Mouse (Mus musculus): ENCODE measurements around the gene Rab37. TPM values are rescaled to one million over a fixed set of nuclear protein-coding genes. Genes with fewer than 3 reads are reported as not detected.

The Rab37 gene
- polyA plus RNA-seq, 1 experiment from 2014 or later: 2.2 TPM

GRCm38 (mm10) chr11:115160883-115161577 is 69.8 kb downstream of the Rab37 start:
- Histone ChIP-seq H3K27ac (replicated peaks) (peak overlapping the region; percentile 79), H3K9me3 (replicated peaks) (no peaks in the 10 kb centered on the region), H3K27me3 (peaks cover 35% of the 10 kb centered on the region), H3K4me1 (replicated peaks) (peaks cover 75% of the 10 kb centered on the region), H3K9ac (no peak overlapping the region), H3K4me2 (peak overlapping the region; percentile 94), H3K36me3 (replicated peaks) (no peaks in the 10 kb centered on the region), H3K4me3 (replicated peaks) (no peak overlapping the region)
- WGBS (ENCODE audit: insufficient replicate concordance): 22% methylated on average over 10 of the region's 10 CpGs
- ATAC-seq (ENCODE audit: insufficient read depth): no peak

- no peak for ATAC-seq (ENCODE audit: insufficient read depth)
These were observed 70.5 kb downstream of the Rab37 start for GRCm38 (mm10) chr11:115161578-115162204.

GRCm38 (mm10) chr11:115162205-115162601 is 71.0 kb downstream of the Rab37 start:
- WGBS (ENCODE audit: insufficient replicate concordance): 18% methylated on average over 9 of the region's 9 CpGs
- no peaks in the 10 kb centered on the region for H3K9me3 ChIP-seq (replicated peaks)
- peak overlapping the region; percentile 94 for H3K4me2 ChIP-seq
- ATAC-seq (ENCODE audit: insufficient read depth): no peak
- peaks cover 76% of the 10 kb centered on the region for H3K4me1 ChIP-seq (replicated peaks)
- peak overlapping the region; percentile 79 for H3K27ac ChIP-seq (replicated peaks)
- no peaks in the 10 kb centered on the region for H3K36me3 ChIP-seq (replicated peaks)
- H3K4me3 ChIP-seq (replicated peaks): peak overlapping the region; percentile 77
- peak overlapping the region; percentile 40 for H3K9ac ChIP-seq
- H3K27me3 ChIP-seq: peaks cover 26% of the 10 kb centered on the region

More at GRCm38 (mm10) chr11:115161578-115162204, 70.5 kb downstream of the Rab37 start:
- Histone ChIP-seq H3K4me3 (replicated peaks) (no peak overlapping the region), H3K4me2 (peak overlapping the region; percentile 94), H3K27me3 (peaks cover 31% of the 10 kb centered on the region), H3K9me3 (replicated peaks) (no peaks in the 10 kb centered on the region), H3K36me3 (replicated peaks) (no peaks in the 10 kb centered on the region), H3K9ac (no peak overlapping the region), H3K27ac (replicated peaks) (peak overlapping the region; percentile 79), H3K4me1 (replicated peaks) (peaks cover 75% of the 10 kb centered on the region)
- 14% methylated on average over 9 of the region's 9 CpGs for WGBS (ENCODE audit: insufficient replicate concordance)

GRCm38 (mm10) chr11:115162832-115163480 is 71.7 kb downstream of the Rab37 start, which contains the start of gene Slc9a3r1:
Gene Slc9a3r1 (plus strand): TSS chr11:115163341.
- Histone ChIP-seq H3K9ac (peak within 1 kb of the TSS; percentile 74), H3K4me2 (peak within 1 kb of the TSS; percentile 94), H3K27me3 (peaks cover 26% of the 10 kb centered on the region), H3K4me1 (replicated peaks) (peaks cover 76% of the 10 kb centered on the region), H3K9me3 (replicated peaks) (no peaks in the 10 kb centered on the region), H3K36me3 (replicated peaks) (peaks cover 3% of the 10 kb centered on the region; the same call in 1 of the 2 replicates), H3K27ac (replicated peaks) (peak within 1 kb of the TSS; percentile 79), H3K4me3 (replicated peaks) (peak within 1 kb of the TSS; percentile 77)
- WGBS (ENCODE audit: insufficient replicate concordance): under 1% methylated on average over 47 of the region's 47 CpGs
- peak; percentile 92 for ATAC-seq (ENCODE audit: insufficient read depth)

- Histone ChIP-seq H3K9ac (peak overlapping the region; percentile 74), H3K27me3 (peaks cover 26% of the 10 kb centered on the region), H3K36me3 (replicated peaks) (peaks cover 6% of the 10 kb centered on the region; the same call in 1 of the 2 replicates), H3K4me3 (replicated peaks) (peak overlapping the region; percentile 77), H3K4me2 (peak overlapping the region; percentile 94), H3K27ac (replicated peaks) (peak overlapping the region; percentile 70), H3K4me1 (replicated peaks) (peaks cover 76% of the 10 kb centered on the region), H3K9me3 (replicated peaks) (no peaks in the 10 kb centered on the region)
- peak; percentile 8; the same call in 1 of the 2 replicates for ATAC-seq (ENCODE audit: insufficient read depth)
- under 1% methylated on average over 47 of the region's 47 CpGs for WGBS (ENCODE audit: insufficient replicate concordance)
These were observed 72.4 kb downstream of the Rab37 start for GRCm38 (mm10) chr11:115163568-115164150.

- peak overlapping the region; percentile 77 for H3K4me3 ChIP-seq (replicated peaks)
- H3K36me3 ChIP-seq (replicated peaks): peaks cover 6% of the 10 kb centered on the region; the same call in 1 of the 2 replicates
- H3K4me1 ChIP-seq (replicated peaks): peaks cover 81% of the 10 kb centered on the region
- 1% methylated on average over 14 of the region's 14 CpGs for whole genome bisulfite sequencing (ENCODE audit: insufficient replicate concordance)
- H3K9ac ChIP-seq: peak overlapping the region; percentile 74
- no peaks in the 10 kb centered on the region for H3K9me3 ChIP-seq (replicated peaks)
- peak overlapping the region; percentile 70; the same call in 1 of the 2 replicates for H3K27ac ChIP-seq (replicated peaks)
- peaks cover 26% of the 10 kb centered on the region for H3K27me3 ChIP-seq
- peak overlapping the region; percentile 94 for H3K4me2 ChIP-seq
- ATAC-seq (ENCODE audit: insufficient read depth): no peak
These were observed 73.2 kb downstream of the Rab37 start for GRCm38 (mm10) chr11:115164341-115164975.

GRCm38 (mm10) chr11:115164976-115165374 is 73.7 kb downstream of the Rab37 start:
- peaks cover 6% of the 10 kb centered on the region; the same call in 1 of the 2 replicates for H3K36me3 ChIP-seq (replicated peaks)
- ATAC-seq (ENCODE audit: insufficient read depth): no peak
- H3K27me3 ChIP-seq: peaks cover 26% of the 10 kb centered on the region
- H3K27ac ChIP-seq (replicated peaks): peak overlapping the region; percentile 70; the same call in 1 of the 2 replicates
- H3K4me2 ChIP-seq: peak overlapping the region; percentile 94
- peaks cover 78% of the 10 kb centered on the region for H3K4me1 ChIP-seq (replicated peaks)
- no peaks in the 10 kb centered on the region for H3K9me3 ChIP-seq (replicated peaks)
- peak overlapping the region; percentile 77 for H3K4me3 ChIP-seq (replicated peaks)
- peak overlapping the region; percentile 74; the same call in 1 of the 2 replicates for H3K9ac ChIP-seq
- WGBS (ENCODE audit: insufficient replicate concordance): 8% methylated on average over 9 of the region's 9 CpGs

- H3K9ac ChIP-seq: no peak overlapping the region
- no peak overlapping the region for H3K27ac ChIP-seq (replicated peaks)
- H3K9me3 ChIP-seq (replicated peaks): no peaks in the 10 kb centered on the region
- H3K27me3 ChIP-seq: peaks cover 24% of the 10 kb centered on the region
- peaks cover 74% of the 10 kb centered on the region for H3K4me1 ChIP-seq (replicated peaks)
- peak overlapping the region; percentile 94; the same call in 1 of the 2 replicates for H3K4me2 ChIP-seq
- H3K36me3 ChIP-seq (replicated peaks): peaks cover 6% of the 10 kb centered on the region; the same call in 1 of the 2 replicates
- no peak overlapping the region for H3K4me3 ChIP-seq (replicated peaks)
- ATAC-seq (ENCODE audit: insufficient read depth): no peak
- WGBS (ENCODE audit: insufficient replicate concordance): 71% methylated on average over 3 of the region's 3 CpGs
These were observed 75.5 kb downstream of the Rab37 start for GRCm38 (mm10) chr11:115166776-115167175.

- H3K9ac ChIP-seq: no peak overlapping the region
- WGBS (ENCODE audit: insufficient replicate concordance): 58% methylated on average over 8 of the region's 8 CpGs
- no peak for ATAC-seq (ENCODE audit: insufficient read depth)
- no peak overlapping the region for H3K4me3 ChIP-seq (replicated peaks)
- peaks cover 6% of the 10 kb centered on the region; the same call in 1 of the 2 replicates for H3K36me3 ChIP-seq (replicated peaks)
- no peak overlapping the region for H3K27ac ChIP-seq (replicated peaks)
- peaks cover 24% of the 10 kb centered on the region for H3K27me3 ChIP-seq
- no peak overlapping the region for H3K4me2 ChIP-seq
- H3K9me3 ChIP-seq (replicated peaks): no peaks in the 10 kb centered on the region
- H3K4me1 ChIP-seq (replicated peaks): peaks cover 74% of the 10 kb centered on the region
These were observed 76.5 kb downstream of the Rab37 start for GRCm38 (mm10) chr11:115167631-115168249.

- no peak overlapping the region for H3K4me2 ChIP-seq
- peaks cover 12% of the 10 kb centered on the region for H3K27me3 ChIP-seq
- no peaks in the 10 kb centered on the region for H3K9me3 ChIP-seq (replicated peaks)
- H3K36me3 ChIP-seq (replicated peaks): peaks cover 6% of the 10 kb centered on the region; the same call in 1 of the 2 replicates
- 61% methylated on average over 4 of the region's 4 CpGs for WGBS (ENCODE audit: insufficient replicate concordance)
- no peak overlapping the region for H3K27ac ChIP-seq (replicated peaks)
- no peak overlapping the region for H3K4me3 ChIP-seq (replicated peaks)
- peaks cover 76% of the 10 kb centered on the region for H3K4me1 ChIP-seq (replicated peaks)
- ATAC-seq (ENCODE audit: insufficient read depth): no peak
- H3K9ac ChIP-seq: no peak overlapping the region
These were observed 78.2 kb downstream of the Rab37 start for GRCm38 (mm10) chr11:115169430-115169829.

All from liver, embryonic 15.5 days (tissue).